Mouse (Mus musculus) cerebellum, adult 2 months (tissue): ENCODE results near the gene Strip1.

ENCODE experiments used
- CTCF ChIP-seq: fragments of 200-500 bp; IDR thresholded peaks from 2 replicates; pipeline ENCODE4 v1.5.1; 2011; ENCODE audit warnings: low read depth, mild to moderate bottlenecking, control low read depth, low read length, moderate library complexity, borderline replicate concordance; ENCODE audit not compliant: insufficient read depth
- POLR2A ChIP-seq: fragments of 200-500 bp; IDR thresholded peaks from 2 replicates; pipeline ENCODE4 v1.6.1; 2011; ENCODE audit warnings: low read length, control low read depth, borderline replicate concordance; ENCODE audit not compliant: insufficient read depth

DNA sequence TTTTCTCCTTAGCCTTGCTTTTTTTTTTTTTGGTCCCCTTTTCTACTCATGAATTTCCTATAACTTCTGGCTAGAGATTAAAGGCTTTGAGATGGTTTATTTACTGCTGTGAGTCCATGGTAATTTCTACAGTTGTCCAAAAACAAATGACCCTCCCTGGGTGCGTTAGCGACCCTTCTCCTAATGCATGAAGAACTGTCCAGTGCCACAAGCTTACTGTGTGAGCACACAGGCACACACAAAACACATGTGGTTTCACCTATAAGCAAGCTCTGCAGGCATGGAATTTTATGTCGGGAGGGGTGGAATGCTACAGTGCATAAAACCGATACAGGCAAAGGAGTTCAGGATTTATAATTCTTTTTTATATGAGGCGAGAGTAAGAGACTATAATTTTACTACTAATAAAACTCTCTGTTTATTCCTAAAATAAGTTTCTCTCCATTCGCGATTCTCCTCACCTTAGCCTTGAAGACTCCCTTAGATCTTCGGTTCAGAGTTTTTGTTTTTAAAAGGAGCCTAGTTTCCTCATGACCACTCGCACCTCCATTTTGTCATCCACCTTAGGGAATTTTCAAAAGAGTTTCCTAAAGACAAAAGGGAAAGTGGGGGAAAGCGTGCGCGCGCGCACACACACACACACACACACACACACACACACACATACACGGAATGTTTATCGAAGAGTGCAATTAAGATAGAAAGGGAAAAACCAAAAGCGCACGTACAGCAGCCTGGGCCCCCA, 49.2 kb downstream of the Strip1 start:
- TF ChIP-seq CTCF (no peak), POLR2A (no peak)
